Mouse (Mus musculus): ENCODE measurements around the gene Ano6.

- TF ChIP-seq POLR2A (IDR thresholded peaks at IDR 0.05; ENCODE audit: borderline replicate concordance, control insufficient read depth, low read depth, low read length) (no peak), CTCF (IDR thresholded peaks at IDR 0.05; ENCODE audit: control insufficient read depth, insufficient read depth, low read length) (no peak)
Measured at GRCm38 (mm10) chr15:95807908-95808307, 17.3 kb downstream of the Ano6 start.

Data from bone marrow, adult 2 months (tissue).